Mouse (Mus musculus) mouse trophoblast stem cell (cell line): Measurements from ENCODE around the gene S1pr3.

ENCODE experiments used
- in situ Hi-C, 2 experiments: fragments of 300-500 bp; cut with MseI, MboI; formaldehyde crosslinking; loops; 2 replicates in 1 of 2; 3 replicates in 1 of 2; pipeline ENCODE4 v1.15.1; 2025

S1pr3 gene

GRCm38 (mm10) chr13:51408519-51409001, at the start of gene S1pr3:
S1pr3 (plus strand) TSS chr13:51408639.
- in situ Hi-C loops = no loop called here

- in situ Hi-C loops = no loop called here
Observed at GRCm38 (mm10) chr13:51360441-51360962, 47.9 kb upstream of the S1pr3 start.

- in situ Hi-C loops = no loop called here
Observed at GRCm38 (mm10) chr13:51363390-51363789, 45.0 kb upstream of the S1pr3 start.

GRCm38 (mm10) chr13:51363985-51364384, 44.5 kb upstream of the S1pr3 start:
- in situ Hi-C loops = no loop called here

- in situ Hi-C loops = no loop called here
Observed at GRCm38 (mm10) chr13:51365191-51365590, 43.2 kb upstream of the S1pr3 start.

GRCm38 (mm10) chr13:51368346-51368745, 40.1 kb upstream of the S1pr3 start:
- in situ Hi-C loops = no loop called here

- in situ Hi-C loops = no loop called here
Observed at GRCm38 (mm10) chr13:51369354-51369753, 39.1 kb upstream of the S1pr3 start.

- in situ Hi-C loops = no loop called here
Observed at GRCm38 (mm10) chr13:51373086-51373485, 35.4 kb upstream of the S1pr3 start.

GRCm38 (mm10) chr13:51374026-51374807, 34.2 kb upstream of the S1pr3 start:
- in situ Hi-C loops = no loop called here

GRCm38 (mm10) chr13:51378126-51378525, 30.3 kb upstream of the S1pr3 start:
- in situ Hi-C loops = no loop called here

GRCm38 (mm10) chr13:51379596-51379995, 28.8 kb upstream of the S1pr3 start:
- in situ Hi-C loops = no loop called here

GRCm38 (mm10) chr13:51381498-51381897, 26.9 kb upstream of the S1pr3 start:
- in situ Hi-C loops = no loop called here

GRCm38 (mm10) chr13:51384899-51385298, 23.5 kb upstream of the S1pr3 start:
- in situ Hi-C loops = no loop called here

- in situ Hi-C loops = no loop called here
Observed at GRCm38 (mm10) chr13:51387908-51388307, 20.5 kb upstream of the S1pr3 start.

- in situ Hi-C loops = no loop called here
Observed at GRCm38 (mm10) chr13:51390398-51390797, 18.0 kb upstream of the S1pr3 start.

GRCm38 (mm10) chr13:51391359-51391916, 17.0 kb upstream of the S1pr3 start:
- in situ Hi-C loops = no loop called here

- in situ Hi-C loops = no loop called here
Observed at GRCm38 (mm10) chr13:51392256-51392655, 16.2 kb upstream of the S1pr3 start.

- in situ Hi-C loops = no loop called here
Observed at GRCm38 (mm10) chr13:51397861-51398260, 10.6 kb upstream of the S1pr3 start.

GRCm38 (mm10) chr13:51399562-51399961, 8.9 kb upstream of the S1pr3 start:
- in situ Hi-C loops = no loop called here

- in situ Hi-C loops = no loop called here
Observed at GRCm38 (mm10) chr13:51400186-51400719, 8.2 kb upstream of the S1pr3 start.

- in situ Hi-C loops = no loop called here
Observed at GRCm38 (mm10) chr13:51400736-51401501, 7.5 kb upstream of the S1pr3 start.

GRCm38 (mm10) chr13:51404566-51404965, 3.9 kb upstream of the S1pr3 start:
- in situ Hi-C loops = no loop called here
